Mouse (Mus musculus): ENCODE results near the gene Lrrc8e. TPM values are rescaled to one million over a fixed set of nuclear protein-coding genes. Genes with fewer than 3 reads are reported as not detected.

The Lrrc8e gene
- polyA plus RNA-seq, 1 experiment from 2014 or later = 0.11 TPM

DNA sequence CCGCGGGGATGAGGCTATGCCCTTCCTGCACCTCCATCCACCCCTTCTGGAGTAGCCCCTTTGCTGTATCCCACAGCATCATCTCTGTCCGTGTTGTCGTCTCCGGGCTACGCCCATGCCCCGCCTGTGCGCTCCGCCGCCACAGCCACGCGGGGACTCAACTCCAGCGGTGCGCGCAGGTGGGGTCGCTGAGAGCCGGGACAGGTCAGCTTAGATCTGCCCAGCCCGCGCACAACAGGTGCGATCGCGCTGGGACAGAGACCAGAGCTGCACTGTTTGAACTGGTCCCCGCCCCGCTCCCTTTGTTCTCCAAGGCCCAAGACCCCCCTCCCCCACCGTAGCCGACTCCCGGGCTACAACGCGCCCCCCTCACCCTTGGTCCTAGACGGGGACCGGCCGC is 32.1 kb downstream of the Lrrc8e start:
- no peaks in the 10 kb centered on the region for H3K27me3 ChIP-seq (ENCODE audit: insufficient read depth, low read length)
- peak overlapping the region; percentile 61 for H3K4me3 ChIP-seq (ENCODE audit: low read depth, low read length)
- 1% methylated on average over 24 of the region's 32 CpGs for WGBS (ENCODE audit: insufficient replicate concordance)
- TF ChIP-seq EP300 (IDR thresholded peaks at IDR 0.05; ENCODE audit: low read depth) (no peak), CTCF (IDR thresholded peaks at IDR 0.05; ENCODE audit: low read depth) (no peak)
- H3K4me1 ChIP-seq (ENCODE audit: insufficient read depth) = peaks cover 22% of the 10 kb centered on the region
- H3K27ac ChIP-seq (ENCODE audit: low read depth) = no peak overlapping the region
- H3K9ac ChIP-seq (replicated peaks) = peak overlapping the region; percentile 62
- no peaks in the 10 kb centered on the region for H3K9me3 ChIP-seq (ENCODE audit: low read length)
- H3K4me2 ChIP-seq (ENCODE audit: low read depth, low read length) = peak overlapping the region; percentile 100
- DNase-seq = no peak
- H3K36me3 ChIP-seq (replicated peaks; ENCODE audit: insufficient read depth, low read length) = peaks cover 36% of the 10 kb centered on the region
- peak; percentile 66 for ATAC-seq

DNA sequence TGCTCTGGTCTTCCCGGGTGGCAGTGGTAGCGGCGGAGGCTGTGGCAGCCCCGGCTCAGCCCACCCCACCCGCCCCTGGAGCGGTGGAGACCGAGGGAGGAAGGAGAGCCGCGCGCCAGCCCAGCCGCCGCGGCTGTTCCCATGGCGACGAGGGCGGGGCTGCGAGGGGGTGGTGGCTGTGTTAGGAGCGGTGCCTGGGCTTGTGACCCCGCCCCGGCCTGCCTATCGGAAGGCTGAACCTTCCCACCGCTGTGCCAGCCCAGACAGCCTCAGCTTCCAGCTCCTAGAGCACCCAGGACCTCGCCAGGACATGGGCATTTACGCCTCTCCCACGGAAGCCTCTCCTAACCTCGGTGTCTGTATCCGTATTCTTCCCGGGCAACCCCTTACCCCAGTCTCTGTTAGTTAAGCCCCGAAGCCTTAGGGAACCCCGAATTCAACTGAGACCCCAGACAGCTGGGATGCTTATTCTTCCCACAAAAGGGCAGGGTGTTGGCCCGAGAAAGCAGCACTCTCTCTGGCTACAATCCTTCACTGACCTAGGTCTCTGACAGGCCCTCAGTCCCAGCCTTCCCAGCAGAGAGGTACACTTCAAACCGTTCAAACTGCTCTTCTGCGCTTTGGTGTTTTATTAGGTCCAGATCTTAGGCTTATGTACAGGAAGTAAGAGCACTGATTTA is 32.6 kb downstream of the Lrrc8e start, which contains the start of gene Ctxn1:
Ctxn1 (minus strand) TSS at position 150 of the 680 bp plus-strand sequence.
- ATAC-seq (peak; percentile 93), DNase-seq (peak; percentile 97)
- peak within 1 kb of the TSS; percentile 100 for H3K4me2 ChIP-seq (ENCODE audit: low read depth, low read length)
- no peaks in the 10 kb centered on the region for H3K9me3 ChIP-seq (ENCODE audit: low read length)
- TF ChIP-seq EP300 (IDR thresholded peaks at IDR 0.05; ENCODE audit: low read depth) (no peak), CTCF (IDR thresholded peaks at IDR 0.05; ENCODE audit: low read depth) (no peak)
- peak within 1 kb of the TSS; percentile 62 for H3K9ac ChIP-seq (replicated peaks)
- WGBS (ENCODE audit: insufficient replicate concordance) = 10% methylated on average over 29 of the region's 33 CpGs
- H3K27ac ChIP-seq (ENCODE audit: low read depth) = peak within 1 kb of the TSS; percentile 48; the same call in 1 of the 2 replicates
- H3K27me3 ChIP-seq (ENCODE audit: insufficient read depth, low read length) = no peaks in the 10 kb centered on the region
- peaks cover 39% of the 10 kb centered on the region for H3K36me3 ChIP-seq (replicated peaks; ENCODE audit: insufficient read depth, low read length)
- peak within 1 kb of the TSS; percentile 61 for H3K4me3 ChIP-seq (ENCODE audit: low read depth, low read length)
- H3K4me1 ChIP-seq (ENCODE audit: insufficient read depth) = peaks cover 16% of the 10 kb centered on the region

DNA sequence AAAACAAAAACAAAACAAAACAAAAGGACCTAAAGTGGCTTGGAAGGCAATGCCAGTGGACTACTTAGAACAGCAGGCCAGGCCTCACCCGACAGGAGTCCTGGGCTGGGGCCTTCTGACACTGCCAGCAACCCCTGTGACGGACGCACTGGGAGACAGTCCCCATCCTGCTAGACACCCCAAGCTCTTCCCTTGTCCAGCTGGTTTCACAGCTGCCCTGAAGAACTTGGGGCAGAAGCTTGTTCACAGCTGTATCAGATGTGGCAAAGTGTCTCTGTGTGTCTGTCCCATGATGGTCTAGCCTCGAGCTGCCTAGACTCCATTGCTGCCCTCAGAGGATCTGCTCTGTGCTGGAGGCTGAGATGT is 33.2 kb downstream of the Lrrc8e start:
- Histone ChIP-seq H3K9ac (replicated peaks) (no peak overlapping the region), H3K4me1 (ENCODE audit: insufficient read depth) (peaks cover 16% of the 10 kb centered on the region), H3K4me2 (ENCODE audit: low read depth, low read length) (no peak overlapping the region), H3K9me3 (ENCODE audit: low read length) (no peaks in the 10 kb centered on the region), H3K27me3 (ENCODE audit: insufficient read depth, low read length) (no peaks in the 10 kb centered on the region), H3K36me3 (replicated peaks; ENCODE audit: insufficient read depth, low read length) (peaks cover 41% of the 10 kb centered on the region), H3K4me3 (ENCODE audit: low read depth, low read length) (no peak overlapping the region), H3K27ac (ENCODE audit: low read depth) (no peak overlapping the region)
- TF ChIP-seq CTCF (IDR thresholded peaks at IDR 0.05; ENCODE audit: low read depth) = no peak
- TF ChIP-seq EP300 (IDR thresholded peaks at IDR 0.05; ENCODE audit: low read depth) = no peak
- WGBS (ENCODE audit: insufficient replicate concordance) = 85% methylated on average over 4 of the region's 4 CpGs
- no peak for ATAC-seq
- DNase-seq = no peak

DNA sequence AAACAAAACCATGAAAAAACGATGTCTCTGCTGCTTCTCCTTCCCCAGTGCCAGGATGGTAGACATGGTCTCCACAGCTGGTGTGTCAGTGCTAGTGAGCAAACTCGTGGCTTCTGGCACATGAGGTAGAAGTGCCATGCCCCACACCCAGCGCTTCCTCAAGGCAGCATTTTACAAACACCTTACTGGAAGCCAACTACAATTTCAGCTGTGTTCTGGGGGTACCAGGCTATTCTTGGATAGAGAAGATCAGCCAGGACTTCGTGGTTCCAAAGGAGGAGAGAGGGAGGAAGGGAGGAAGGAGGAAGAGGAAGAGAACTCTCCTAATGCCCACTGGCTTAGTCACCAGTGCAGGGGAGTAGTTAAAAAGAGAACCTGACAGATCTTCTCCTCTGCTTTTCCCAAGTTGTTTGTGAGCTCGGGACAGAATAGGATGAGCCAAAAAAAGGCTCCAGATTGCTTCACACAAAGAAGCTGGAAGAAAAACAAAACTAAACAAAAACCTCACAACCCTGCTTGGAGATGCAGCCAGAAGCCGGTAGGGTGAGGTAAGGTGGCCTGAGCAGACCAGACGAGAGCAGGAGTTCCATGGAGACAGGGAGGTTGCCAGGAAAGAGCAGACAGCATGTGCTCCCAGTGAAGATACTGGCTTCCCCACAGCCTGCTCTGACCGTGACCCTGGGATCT is 36.6 kb downstream of the Lrrc8e start:
- H3K36me3 ChIP-seq (replicated peaks; ENCODE audit: insufficient read depth, low read length) = peaks cover 73% of the 10 kb centered on the region
- H3K9me3 ChIP-seq (ENCODE audit: low read length) = no peaks in the 10 kb centered on the region
- no peak overlapping the region for H3K4me3 ChIP-seq (ENCODE audit: low read depth, low read length)
- no peak overlapping the region for H3K4me2 ChIP-seq (ENCODE audit: low read depth, low read length)
- no peak overlapping the region for H3K27ac ChIP-seq (ENCODE audit: low read depth)
- DNase-seq = no peak
- H3K9ac ChIP-seq (replicated peaks) = no peak overlapping the region
- 68% methylated on average over 8 of the region's 8 CpGs for WGBS (ENCODE audit: insufficient replicate concordance)
- peaks cover 13% of the 10 kb centered on the region for H3K4me1 ChIP-seq (ENCODE audit: insufficient read depth)
- ATAC-seq = no peak
- no peaks in the 10 kb centered on the region for H3K27me3 ChIP-seq (ENCODE audit: insufficient read depth, low read length)
- TF ChIP-seq CTCF (IDR thresholded peaks at IDR 0.05; ENCODE audit: low read depth) (no peak), EP300 (IDR thresholded peaks at IDR 0.05; ENCODE audit: low read depth) (no peak)

DNA sequence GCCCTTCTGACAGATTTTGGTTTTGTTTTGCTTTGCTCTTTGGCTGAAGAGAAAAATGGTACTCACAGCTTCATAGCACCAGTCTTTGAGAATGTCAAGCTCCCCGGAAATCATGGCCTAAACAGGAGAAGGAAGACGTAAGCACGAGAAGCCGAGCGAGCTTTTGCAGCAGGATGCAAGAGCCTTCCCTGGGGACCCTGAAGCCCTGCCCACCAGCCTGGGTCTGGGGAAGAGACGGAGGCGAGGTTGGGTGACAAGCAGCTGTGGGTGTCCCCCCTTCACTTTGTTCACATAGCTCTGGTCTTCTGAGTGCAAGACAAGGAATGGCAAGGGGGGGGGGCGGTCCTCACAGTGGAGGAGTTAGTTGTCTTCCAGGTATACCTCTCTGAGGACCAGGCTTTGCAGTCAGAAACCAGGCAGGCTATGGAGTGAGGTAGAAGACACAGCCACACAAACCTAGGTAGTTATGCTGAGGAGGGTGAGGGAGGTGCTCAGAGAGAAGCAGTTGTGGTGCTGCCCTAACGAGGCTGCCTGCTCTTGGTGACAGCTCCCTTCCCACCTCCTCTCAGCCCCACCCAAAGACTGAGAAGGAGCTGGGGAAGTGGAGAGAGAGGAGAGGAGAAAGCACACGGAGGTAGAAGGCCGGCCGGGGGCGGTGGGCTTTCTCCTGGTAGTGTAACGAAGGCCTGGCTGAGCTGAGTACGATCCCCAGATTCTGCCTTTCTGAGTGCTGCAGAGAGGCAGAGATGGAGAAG is 38.7 kb downstream of the Lrrc8e start:
- no peak for TF ChIP-seq CTCF (IDR thresholded peaks at IDR 0.05; ENCODE audit: low read depth)
- TF ChIP-seq EP300 (IDR thresholded peaks at IDR 0.05; ENCODE audit: low read depth) = no peak
- 84% methylated on average over 15 of the region's 15 CpGs for WGBS (ENCODE audit: insufficient replicate concordance)
- Histone ChIP-seq H3K4me1 (ENCODE audit: insufficient read depth) (no peaks in the 10 kb centered on the region), H3K4me2 (ENCODE audit: low read depth, low read length) (no peak overlapping the region), H3K36me3 (replicated peaks; ENCODE audit: insufficient read depth, low read length) (peaks cover 84% of the 10 kb centered on the region), H3K4me3 (ENCODE audit: low read depth, low read length) (no peak overlapping the region), H3K27ac (ENCODE audit: low read depth) (no peak overlapping the region), H3K9me3 (ENCODE audit: low read length) (no peaks in the 10 kb centered on the region), H3K9ac (replicated peaks) (no peak overlapping the region), H3K27me3 (ENCODE audit: insufficient read depth, low read length) (no peaks in the 10 kb centered on the region)
- DNase-seq = no peak
- ATAC-seq = no peak

DNA sequence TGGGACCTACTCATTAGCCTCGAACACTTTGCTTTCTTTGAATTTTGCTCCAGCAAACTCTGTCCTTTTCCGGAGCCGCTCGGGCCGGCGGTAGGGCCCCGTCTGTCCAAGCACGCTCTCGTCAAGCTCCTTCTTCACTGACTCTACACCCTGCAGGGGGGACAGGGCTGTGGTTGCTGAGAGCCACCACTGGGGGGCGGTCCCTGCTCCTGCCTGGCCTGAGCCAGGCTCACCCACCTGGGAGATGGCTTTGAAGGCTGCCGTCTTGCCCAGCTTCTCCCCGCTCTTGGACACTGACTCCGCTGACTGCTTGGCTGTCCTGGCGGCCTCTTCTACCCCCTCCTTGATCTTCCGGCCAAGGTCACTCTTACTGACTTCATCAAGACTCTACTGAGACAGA is 41.0 kb downstream of the Lrrc8e start:
- no peak overlapping the region for H3K9ac ChIP-seq (replicated peaks)
- H3K4me1 ChIP-seq (ENCODE audit: insufficient read depth) = no peaks in the 10 kb centered on the region
- no peak overlapping the region for H3K27ac ChIP-seq (ENCODE audit: low read depth)
- WGBS (ENCODE audit: insufficient replicate concordance) = 80% methylated on average over 15 of the region's 15 CpGs
- H3K27me3 ChIP-seq (ENCODE audit: insufficient read depth, low read length) = no peaks in the 10 kb centered on the region
- TF ChIP-seq CTCF (IDR thresholded peaks at IDR 0.05; ENCODE audit: low read depth) (peak; percentile 58), EP300 (IDR thresholded peaks at IDR 0.05; ENCODE audit: low read depth) (no peak)
- no peaks in the 10 kb centered on the region for H3K9me3 ChIP-seq (ENCODE audit: low read length)
- DNase-seq (peak; percentile 42), ATAC-seq (peak; percentile 57; the same call in 1 of the 2 replicates)
- H3K4me3 ChIP-seq (ENCODE audit: low read depth, low read length) = no peak overlapping the region
- peaks cover 77% of the 10 kb centered on the region for H3K36me3 ChIP-seq (replicated peaks; ENCODE audit: insufficient read depth, low read length)
- no peak overlapping the region for H3K4me2 ChIP-seq (ENCODE audit: low read depth, low read length)

Measured in liver, postnatal 0 days (tissue).